ENCODE assay signal across 8 mouse cellular contexts in genomic region chr5:90194831-90195230, GRCm38 (mm10). TPM values are rescaled to one million over a fixed set of nuclear protein-coding genes. Genes with fewer than 3 reads are reported as not detected.
DNase-seq lines count a peak whose midpoint lies in the region; ATAC-seq and TF ChIP-seq lines count a peak whose summit lies in the region.

No protein-coding gene starts in this region.

- H3K27me3 ChIP-seq in Patski, result no peaks in the 10 kb centered on the region

- CTCF ChIA-PET in Patski (lab: Charles Lee), result no interaction called here

- peak; percentile 42 to 50 for DNase-seq in adrenal gland, adult 18-20 months (ENCODE audit: low spot score in 2 of 2)
- no peak for DNase-seq in adrenal gland, postnatal 4 days (ENCODE audit: low spot score in 2 of 2)
- DNase-seq in Patski (ENCODE audit: low read depth, low spot score), result no peak
- peak; percentile 84 for DNase-seq in embryo, embryonic 10.5 days (ENCODE audit: low spot score)
- peak; percentile 57 to 79 for DNase-seq in heart, postnatal 14 days
- peak; percentile 34 for DNase-seq in layer of hippocampus, adult 9-11 months
- DNase-seq in lung, postnatal 36 days, result peak; percentile 75
- DNase-seq in skeletal muscle tissue, adult 2 months (ENCODE audit: low read depth, low spot score), result peak; percentile 13

- intact Hi-C loops in heart, postnatal 14 days (cut with DNase I), result loop anchor here (1.0 to 5.0 kb wide), 3 partner anchors 214 to 483 kb away; no protein-coding TSS in a partner anchor

- ATAC-seq in Patski, result peak; percentile 80

- TF ChIP-seq CTCF in Patski (IDR thresholded peaks at IDR 0.05), result peak; percentile 82

- POLR2A ChIA-PET in Patski (lab: Charles Lee), result no interaction called here

- in situ Hi-C loops in Patski (cut with MboI; ENCODE audit: low pct_unique_long_range_greater_than_20kb), result loop anchor here (10.0 kb wide), 3 partner anchors 350 to 650 kb away; no protein-coding TSS in a partner anchor

RNA-seq across cellular contexts. Expression of gene Cox18, which starts 29.0 kb away (rescaled TPM):
- 10 to 100 TPM; 26.1 to 48.9 TPM for total RNA-seq in adrenal gland, adult 18-20 months (2021)
- 10 to 100 TPM; 42.8 to 47.2 TPM for total RNA-seq in adrenal gland, postnatal 4 days (2021)
- 31.4 TPM for polyA plus RNA-seq in Patski (2021)
- 10 to 100 TPM; 12.1 to 13.3 TPM for total RNA-seq in heart, postnatal 14 days (2021)

Comparison
In these comparisons a context has a peak if more than half of its experiments do, and no peak if none do; other contexts are left out.
1. DNase-seq: peak in adrenal gland, adult 18-20 months (2 of 2), embryo, embryonic 10.5 days (single experiment), heart, postnatal 14 days (2 of 2), layer of hippocampus, adult 9-11 months (single experiment), lung, postnatal 36 days (single experiment) and skeletal muscle tissue, adult 2 months (single experiment); none in adrenal gland, postnatal 4 days (0 of 2) and Patski (single experiment).